Mouse (Mus musculus) small intestine, adult 2 months (tissue): Measurements from ENCODE around the gene Gm9507. TPM values are rescaled to one million over a fixed set of nuclear protein-coding genes. Genes with fewer than 3 reads are reported as not detected.

ENCODE experiments used
- H3K27ac ChIP-seq: fragments of 200-500 bp; 2 replicates; pipeline ENCODE4 v1.5.1; 2012; ENCODE audit warnings: low read depth, low read length, control low read depth, inconsistent platforms; ENCODE audit not compliant: insufficient read depth
- H3K27me3 ChIP-seq: fragments of 200-500 bp; 2 replicates; pipeline ENCODE4 v1.6.1; 2012; ENCODE audit warnings: mild to moderate bottlenecking, moderate library complexity, low read length, inconsistent platforms; ENCODE audit not compliant: control insufficient read depth, insufficient read depth
- H3K36me3 ChIP-seq: fragments of 200-500 bp; 2 replicates; pipeline ENCODE4 v1.6.1; 2012; ENCODE audit warnings: mild to moderate bottlenecking, low read length, control low read depth, inconsistent platforms; ENCODE audit not compliant: control insufficient read depth, insufficient read depth
- H3K4me1 ChIP-seq: fragments of 200-500 bp; 2 replicates; pipeline ENCODE4 v1.6.1; 2012; ENCODE audit warnings: low read length, inconsistent platforms, mixed read lengths; ENCODE audit not compliant: control insufficient read depth, insufficient read depth, insufficient read length
- H3K4me3 ChIP-seq: fragments of 200-500 bp; 2 replicates; pipeline ENCODE4 v1.5.1; 2012; ENCODE audit warnings: low read depth, mild to moderate bottlenecking, control low read depth, inconsistent platforms, low read length, moderate library complexity
- CTCF ChIP-seq: fragments of 200-500 bp; IDR thresholded peaks from 2 replicates; pipeline ENCODE4 v1.5.1; 2012; ENCODE audit warnings: low read depth, mild to moderate bottlenecking, control low read depth, inconsistent platforms, low read length, moderate library complexity, mixed read lengths; ENCODE audit not compliant: insufficient replicate concordance, insufficient read length; ENCODE audit errors: extremely low read depth
- POLR2A ChIP-seq: fragments of 200-500 bp; IDR thresholded peaks from 2 replicates; pipeline ENCODE4 v1.6.1; 2012; ENCODE audit warnings: low read depth, mild to moderate bottlenecking, control low read depth, inconsistent platforms, low read length, moderate library complexity
- WGBS: fragments of 180-500 bp; shearing (Covaris S2); methylation state at CpG from one replicate; pipeline ENCODE4 v1.1.7; 2018; 5-methylcytosine and 5-hydroxymethylcytosine counted together
- polyA plus RNA-seq: library from polyadenylated mRNA; depleted of rRNA; stranded (reverse); fragments of >200 nt; gene quantifications from 2 replicates; pipeline ENCODE4 v1.2.3, GENCODE M21; 2012; rRNA removed

Gene Gm9507
- polyA plus RNA-seq = not detected in 2 replicates

DNA sequence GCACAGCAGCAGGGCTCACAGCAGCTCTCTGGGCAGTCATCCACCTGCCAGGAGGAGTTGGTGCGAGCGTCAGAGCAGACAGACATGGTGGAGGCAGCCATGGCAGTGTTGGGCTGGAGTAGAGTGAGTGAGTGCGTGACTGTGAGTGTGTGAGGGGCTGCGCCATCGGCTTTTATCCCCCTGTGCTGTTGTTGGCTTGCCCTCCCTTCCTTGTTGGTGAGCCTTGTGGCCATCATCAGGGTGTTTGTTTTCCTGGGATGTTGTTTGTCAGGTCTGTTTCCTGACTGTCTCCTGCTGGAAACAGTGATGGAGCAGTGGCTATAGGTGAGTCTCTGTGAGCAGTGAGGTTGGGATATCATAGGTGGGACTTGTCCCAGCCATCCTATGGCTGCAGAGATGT is at the start of gene Gm9507:
TSS of gene Gm9507 (minus strand) at position 101 of the 400 bp plus-strand sequence.
- 55% methylated on average over 5 of the region's 5 CpGs for WGBS
- no peak within 1 kb of the TSS for H3K4me3 ChIP-seq
- no peak within 1 kb of the TSS for H3K27ac ChIP-seq
- H3K27me3 ChIP-seq = no peaks in the 10 kb centered on the region
- H3K36me3 ChIP-seq = no peaks in the 10 kb centered on the region
- TF ChIP-seq CTCF (no peak), POLR2A (no peak)
- H3K4me1 ChIP-seq = no peaks in the 10 kb centered on the region

DNA sequence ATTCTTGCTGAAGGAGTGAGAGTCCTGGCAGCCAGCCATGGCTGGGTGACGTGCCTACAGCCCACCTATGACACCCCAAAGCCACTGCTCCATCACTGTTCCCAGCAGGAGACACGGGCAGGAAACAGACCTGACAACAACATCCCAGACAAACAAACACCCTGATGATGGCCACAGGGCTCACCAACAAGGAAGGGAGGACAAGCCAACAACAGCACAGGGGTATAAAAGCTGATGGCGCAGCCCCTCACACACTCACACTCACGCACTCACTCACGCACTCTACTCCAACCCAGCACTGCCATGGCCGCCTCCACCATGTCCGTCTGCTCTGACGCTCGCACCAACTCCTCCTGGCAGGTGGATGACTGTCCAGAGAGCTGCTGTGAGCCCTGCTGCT is 40.9 kb upstream of the Gm9507 start, which contains the start of gene Gm10318:
TSS of gene Gm10318 (plus strand) at position 301 of the 400 bp plus-strand sequence.
- Histone ChIP-seq H3K27me3 (no peaks in the 10 kb centered on the region), H3K4me1 (no peaks in the 10 kb centered on the region), H3K27ac (no peak within 1 kb of the TSS), H3K36me3 (no peaks in the 10 kb centered on the region), H3K4me3 (no peak within 1 kb of the TSS)
- TF ChIP-seq CTCF (no peak), POLR2A (no peak)
- 74% methylated on average over 9 of the region's 9 CpGs for WGBS

DNA sequence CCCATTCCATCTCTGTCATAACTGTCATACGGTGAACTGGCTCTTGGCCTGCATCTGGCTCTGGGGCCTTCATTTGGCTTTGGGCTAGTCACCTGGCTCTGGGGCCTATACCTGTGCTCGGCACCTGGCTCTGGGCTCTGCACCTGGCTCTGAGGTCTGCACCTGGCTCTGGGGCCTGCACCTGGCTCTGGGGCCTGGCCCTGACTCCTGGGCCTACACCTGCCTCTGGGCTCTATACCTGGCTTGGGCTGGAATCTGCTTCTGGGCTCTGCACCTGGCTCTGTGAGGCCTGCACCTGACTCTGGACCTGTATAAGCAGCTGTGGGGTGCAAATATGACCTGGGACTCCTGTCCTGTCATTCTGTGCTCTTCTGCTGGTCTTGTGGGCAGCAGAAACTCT is 35.9 kb upstream of the Gm9507 start:
- Histone ChIP-seq H3K27ac (no peak overlapping the region), H3K27me3 (no peaks in the 10 kb centered on the region), H3K4me1 (peaks cover 2% of the 10 kb centered on the region; the same call in 1 of the 2 replicates), H3K36me3 (no peaks in the 10 kb centered on the region), H3K4me3 (no peak overlapping the region)
- 29% methylated on average over 2 of the region's 2 CpGs for WGBS
- TF ChIP-seq POLR2A (no peak), CTCF (no peak)

DNA sequence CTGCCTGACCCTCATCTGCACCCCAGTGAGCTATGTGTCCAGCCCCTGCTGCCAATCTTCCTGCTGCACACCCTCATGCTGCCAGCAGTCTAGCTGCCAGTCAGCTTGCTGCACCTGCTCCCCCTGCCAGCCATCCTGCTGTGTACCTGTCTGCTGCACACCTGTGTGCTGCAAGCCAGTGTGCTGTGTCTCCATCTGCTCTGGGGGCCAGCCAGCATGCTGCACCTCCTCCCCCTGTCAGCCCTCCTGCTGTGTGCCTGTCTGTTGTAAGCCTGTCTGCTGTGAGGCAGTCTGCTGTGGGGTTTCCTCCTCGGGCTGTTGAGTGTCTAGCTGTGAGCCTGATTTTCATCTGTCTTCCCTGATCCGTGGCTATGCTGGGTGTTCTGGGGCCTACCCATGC is 35.3 kb upstream of the Gm9507 start:
- Histone ChIP-seq H3K36me3 (no peaks in the 10 kb centered on the region), H3K27ac (no peak overlapping the region), H3K4me3 (no peak overlapping the region), H3K27me3 (no peaks in the 10 kb centered on the region), H3K4me1 (peaks cover 2% of the 10 kb centered on the region; the same call in 1 of the 2 replicates)
- 20% methylated on average over 2 of the region's 2 CpGs for WGBS
- TF ChIP-seq CTCF (no peak), POLR2A (no peak)

DNA sequence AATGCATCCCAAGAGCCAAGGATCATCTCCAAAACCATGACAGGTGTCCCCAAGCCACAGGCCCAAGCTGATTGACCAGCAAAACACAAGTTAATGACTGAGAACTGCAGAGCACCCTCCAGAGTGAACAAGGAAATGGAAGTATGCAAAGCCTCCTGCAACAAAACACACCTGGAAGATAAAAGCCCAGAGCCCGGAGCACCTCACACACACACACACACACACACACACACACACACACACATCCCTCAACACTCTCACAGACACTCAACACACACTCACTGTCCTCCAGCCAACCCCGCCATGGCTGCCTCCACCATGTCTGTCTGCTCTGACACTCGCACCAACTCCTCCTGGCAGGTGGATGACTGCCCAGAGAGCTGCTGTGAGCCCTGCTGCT is 34.9 kb upstream of the Gm9507 start, which contains the start of gene Gm36176:
TSS of gene Gm36176 (plus strand) at position 301 of the 400 bp plus-strand sequence.
- H3K36me3 ChIP-seq = no peaks in the 10 kb centered on the region
- H3K4me3 ChIP-seq = no peak within 1 kb of the TSS
- TF ChIP-seq POLR2A = no peak
- no peak for TF ChIP-seq CTCF
- WGBS = 51% methylated on average over 3 of the region's 3 CpGs
- no peaks in the 10 kb centered on the region for H3K27me3 ChIP-seq
- no peak within 1 kb of the TSS for H3K27ac ChIP-seq
- peaks cover 2% of the 10 kb centered on the region; the same call in 1 of the 2 replicates for H3K4me1 ChIP-seq

DNA sequence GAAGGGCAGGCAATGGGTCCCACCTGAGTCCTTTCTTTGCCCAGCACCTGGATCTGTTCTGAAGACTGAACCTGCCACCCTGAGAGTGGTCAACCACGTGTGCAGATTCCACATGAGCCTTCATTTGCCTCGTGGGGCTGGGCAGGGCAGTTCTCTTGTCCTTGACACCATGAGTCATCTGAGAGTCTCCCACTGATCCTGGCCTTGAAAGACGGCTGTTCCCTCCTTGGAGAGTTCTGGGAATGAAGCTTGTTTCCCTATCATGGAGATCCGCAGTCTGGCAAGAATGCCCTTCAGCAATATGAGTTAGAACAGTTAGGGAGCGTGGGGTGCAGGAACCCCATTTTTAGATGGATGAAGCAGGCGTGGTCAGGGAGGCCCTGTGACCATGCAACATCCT is 27.4 kb upstream of the Gm9507 start:
- Histone ChIP-seq H3K36me3 (no peaks in the 10 kb centered on the region), H3K4me1 (no peaks in the 10 kb centered on the region), H3K27ac (no peak overlapping the region), H3K4me3 (no peak overlapping the region), H3K27me3 (no peaks in the 10 kb centered on the region)
- TF ChIP-seq POLR2A = no peak
- TF ChIP-seq CTCF = no peak
- 60% methylated on average over 6 of the region's 6 CpGs for WGBS

DNA sequence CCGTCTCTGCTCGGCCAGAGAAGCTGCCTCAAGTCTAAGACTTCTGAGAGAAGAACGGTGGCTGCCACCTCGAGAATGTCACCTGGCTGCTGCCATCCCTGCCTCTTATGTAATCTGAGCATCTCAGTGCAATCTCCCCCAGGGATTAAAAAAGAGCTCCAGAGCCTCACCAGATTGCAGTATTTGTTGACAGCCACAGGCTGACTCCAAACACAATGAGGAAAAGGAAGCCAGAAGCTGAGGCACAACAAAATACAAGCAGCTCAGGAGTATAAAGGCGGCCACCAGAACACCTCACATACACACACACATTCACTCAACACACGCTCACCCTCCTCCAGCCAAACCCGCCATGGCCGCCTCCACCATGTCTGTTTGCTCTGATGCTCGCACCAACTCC is 24.0 kb upstream of the Gm9507 start, which contains the start of gene Krtap10-10:
TSS of gene Krtap10-10 (plus strand) at position 301 of the 400 bp plus-strand sequence.
- Histone ChIP-seq H3K27me3 (no peaks in the 10 kb centered on the region), H3K27ac (no peak within 1 kb of the TSS), H3K36me3 (no peaks in the 10 kb centered on the region), H3K4me3 (no peak within 1 kb of the TSS), H3K4me1 (no peaks in the 10 kb centered on the region)
- WGBS = 70% methylated on average over 9 of the region's 9 CpGs
- TF ChIP-seq CTCF (no peak), POLR2A (no peak)

DNA sequence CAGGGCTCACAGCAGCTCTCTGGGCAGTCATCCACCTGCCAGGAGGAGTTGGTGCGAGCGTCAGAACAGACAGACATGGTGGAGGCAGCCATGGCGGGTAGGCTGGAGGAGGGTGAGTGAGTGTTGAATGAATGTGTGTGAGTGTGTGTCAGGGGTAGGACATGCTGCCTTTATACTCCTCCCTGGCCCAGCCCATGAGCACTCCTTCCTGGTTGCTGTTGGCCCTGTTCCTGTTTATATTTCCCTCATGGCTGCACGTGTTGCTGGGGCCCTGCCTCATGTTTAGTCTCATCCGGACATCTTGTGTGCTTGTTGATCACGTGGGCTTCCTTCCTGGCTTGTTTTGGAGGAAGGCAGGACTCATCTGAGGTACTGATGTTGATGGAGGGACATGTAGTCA is 15.3 kb upstream of the Gm9507 start, which contains the start of gene Krtap10-4:
TSS of gene Krtap10-4 (minus strand) at position 145 of the 400 bp plus-strand sequence.
- TF ChIP-seq POLR2A = no peak
- no peak for TF ChIP-seq CTCF
- no peaks in the 10 kb centered on the region for H3K36me3 ChIP-seq
- H3K27me3 ChIP-seq = no peaks in the 10 kb centered on the region
- no peak within 1 kb of the TSS for H3K27ac ChIP-seq
- 57% methylated on average over 6 of the region's 6 CpGs for WGBS
- H3K4me3 ChIP-seq = no peak within 1 kb of the TSS
- H3K4me1 ChIP-seq = no peaks in the 10 kb centered on the region
